ENCODE assay signal across 1 mouse cellular context in the genomic region with DNA sequence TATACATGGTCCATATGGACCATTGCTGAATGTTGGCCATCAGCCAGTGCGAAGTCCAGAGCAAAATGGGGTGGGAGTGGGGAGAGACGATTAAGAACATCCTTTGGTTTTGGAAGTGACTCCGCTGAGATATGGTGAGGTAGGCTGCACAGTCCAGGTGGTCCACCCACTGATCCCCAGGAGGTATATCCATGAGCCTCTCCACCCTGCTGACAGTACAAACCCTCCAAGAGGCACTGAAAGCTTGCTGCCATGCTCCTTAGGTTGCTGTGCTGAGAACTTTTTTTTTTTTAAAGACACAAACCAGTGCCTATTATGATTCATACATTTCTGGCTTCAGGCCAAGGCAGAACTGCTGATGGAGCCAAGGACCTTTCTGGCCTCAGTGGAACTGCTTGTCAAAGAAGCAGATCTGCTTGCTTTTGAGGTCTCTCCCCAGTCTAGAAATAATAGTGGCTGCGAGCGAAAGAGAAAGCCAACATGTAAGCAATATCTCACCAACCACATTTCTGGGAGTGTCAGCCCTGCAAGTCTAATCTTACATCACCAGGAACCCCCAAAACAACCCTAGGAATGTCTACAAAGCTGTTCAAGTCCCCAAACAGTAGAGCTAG.
TF ChIP-seq lines count a peak whose summit lies in the region.

No protein-coding gene starts in this region.

TF ChIP-seq in MEL, 35 proteins besides CTCF, POLR2A, EP300 and RAD21 (continued from another document):
- TF ChIP-seq JUND (IDR thresholded peaks at IDR 0.05; ENCODE audit: low read depth, low read length) = no peak; the same call in 1 of the 2 replicates
- no peak for TF ChIP-seq MAX (IDR thresholded peaks at IDR 0.05; ENCODE audit: low read length)
- TF ChIP-seq ZMIZ1 (IDR thresholded peaks at IDR 0.05; ENCODE audit: low read depth, low read length) = no peak
